Mouse (Mus musculus) left cerebral cortex, postnatal 36 days (tissue): ENCODE data around the gene Gsdma. TPM values are rescaled to one million over a fixed set of nuclear protein-coding genes. Genes with fewer than 3 reads are reported as not detected.
A peak's percentile ranks its signal among the peaks of the same experiment; 100 is the strongest.
"Not testable (repeated sequence)": the region's sequence is repeated elsewhere in the genome, so short reads cannot be mapped to it uniquely, and the experiment has no call there.

ENCODE experiments used
- DNase-seq, 2 experiments: peaks; one replicate each; pipeline ENCODE4 v3.0.0; 2021 to 2022; ENCODE audit warnings: low spot score in 2 of 2, mixed read lengths in 1 of 2
- intact Hi-C: fragments of 180-260 bp; cut with DNase I; formaldehyde crosslinking; loops from one replicate; pipeline ENCODE4 v1.15.1; 2025
- total RNA-seq, 2 experiments: library from RNA; stranded (reverse); gene quantifications; 2 replicates each; pipeline ENCODE4 v1.2.3; 2021

The Gsdma gene
- total RNA-seq, 2 experiments from 2014 or later, result not detected

DNA sequence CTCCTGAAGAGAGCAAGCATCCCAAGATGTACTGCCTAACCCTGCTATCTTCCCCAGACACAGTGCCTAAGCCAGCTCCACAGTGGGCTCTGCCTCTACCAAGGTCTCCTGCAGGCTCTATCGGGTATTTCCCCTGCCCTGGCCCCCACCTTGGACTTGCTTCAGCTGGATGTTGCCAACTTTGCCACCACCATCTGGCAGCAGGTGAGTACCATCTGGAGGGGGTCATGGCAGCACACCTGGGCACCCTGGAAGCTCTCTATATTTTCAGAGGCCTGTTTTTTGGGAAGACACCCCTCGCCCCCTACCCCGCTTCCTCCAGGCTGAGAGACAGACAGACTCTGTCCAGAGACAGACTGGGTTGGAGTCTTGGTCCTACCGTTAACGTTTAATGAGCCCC is 38.2 kb downstream of the Gsdma start:
- intact Hi-C loops, result loop anchor here (10.0 kb wide), 1 partner anchor 202 kb away; the partner anchor contains the start of gene Cdc6
- DNase-seq, result no peak

DNA sequence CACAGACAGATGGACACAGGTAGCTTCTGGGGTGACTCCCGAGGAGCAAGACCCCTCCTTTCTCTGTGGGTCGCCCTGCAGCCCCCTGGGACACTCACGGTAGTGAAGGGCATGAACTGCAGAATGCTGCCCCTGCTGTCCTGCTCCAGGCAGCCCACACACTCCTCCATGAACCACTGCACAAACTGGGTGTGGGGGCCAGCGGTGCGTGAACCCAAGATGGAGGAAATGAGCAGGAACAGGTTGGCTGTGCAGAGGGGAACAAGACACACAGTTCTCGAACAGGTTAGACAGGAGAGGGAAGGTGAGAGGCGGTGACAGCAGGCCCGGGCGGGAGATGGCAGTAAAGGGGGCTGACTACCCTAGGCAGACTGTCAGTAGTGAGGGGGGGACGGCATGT is 40.9 kb downstream of the Gsdma start:
- DNase-seq, result no peak
- intact Hi-C loops, result loop anchor here (10.0 kb wide), 1 partner anchor 200 kb away; the partner anchor contains the start of gene Cdc6

DNA sequence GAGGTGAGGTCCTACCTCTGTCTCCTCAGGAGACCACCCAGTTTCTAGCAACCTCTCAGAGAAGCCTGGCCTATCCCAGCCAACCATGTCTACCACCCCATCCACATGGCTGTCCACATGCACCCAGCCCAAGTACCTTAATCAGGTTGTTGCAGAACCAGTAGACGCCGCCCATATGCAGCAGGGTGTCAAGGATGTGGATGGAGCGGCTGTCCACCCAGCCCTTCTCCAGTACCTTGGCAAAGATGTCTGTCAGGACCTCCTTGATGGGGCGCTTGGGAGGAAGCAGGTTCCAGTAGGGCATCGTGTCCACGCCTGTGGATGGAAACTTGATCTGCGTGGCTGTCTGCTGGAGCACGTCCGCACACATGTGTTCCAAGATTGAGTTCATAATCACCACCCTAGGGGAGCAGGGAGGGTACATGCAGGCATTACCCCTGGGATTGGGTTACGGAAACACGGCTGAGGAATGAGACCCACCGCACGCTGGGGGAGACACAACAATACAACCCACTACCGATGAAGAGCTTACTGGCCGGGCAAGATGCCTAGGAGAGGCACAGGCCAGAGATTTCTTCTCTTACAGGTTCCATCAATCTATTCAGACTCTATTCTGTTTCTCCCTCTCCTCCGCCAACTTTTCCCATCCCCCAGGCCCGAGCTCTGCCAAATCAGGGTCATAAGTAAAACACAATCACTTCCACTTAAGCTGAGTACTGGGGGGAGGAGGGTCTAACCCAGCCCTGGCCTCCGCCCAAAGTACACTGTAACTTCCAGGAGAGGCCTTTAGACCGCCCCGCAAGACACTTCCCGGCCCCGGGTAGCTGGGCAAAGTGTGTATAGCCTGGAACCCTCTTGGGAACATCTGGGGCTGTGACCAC is 43.5 kb downstream of the Gsdma start:
- no peak for DNase-seq
- intact Hi-C loops, result loop anchor here (10.0 kb wide), 1 partner anchor 197 kb away; the partner anchor contains the start of gene Cdc6

DNA sequence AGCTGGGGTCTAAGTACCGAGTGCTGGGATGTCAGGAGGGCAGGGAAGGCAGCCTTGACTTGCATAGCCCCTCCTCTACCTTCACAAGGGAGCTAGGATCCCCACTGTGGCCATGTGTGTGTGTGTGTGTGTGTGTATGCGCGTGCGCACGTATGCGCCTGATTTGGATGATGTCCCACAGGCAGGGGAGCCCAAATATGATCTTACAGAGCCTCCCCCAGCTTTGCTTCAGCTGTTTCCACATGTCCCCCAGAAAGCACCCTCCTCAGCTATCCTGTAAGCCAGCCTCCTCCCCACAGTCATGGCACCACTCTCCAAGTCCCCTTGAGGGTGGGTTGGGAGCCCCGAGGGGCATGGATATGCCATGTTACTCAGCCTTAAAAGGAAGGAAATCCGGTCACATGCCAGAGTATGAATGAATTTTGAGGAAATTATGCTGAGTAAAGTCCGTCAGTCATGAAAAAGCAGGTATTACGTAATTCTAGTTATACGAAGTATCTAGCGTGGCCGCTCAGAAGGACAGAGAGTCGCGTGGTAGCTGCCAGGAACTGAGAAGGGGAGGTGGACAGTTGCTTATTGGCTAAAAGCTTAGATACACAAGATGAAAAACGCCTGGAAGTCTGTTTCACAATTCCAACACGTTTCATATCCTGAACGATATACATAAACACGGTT is 44.3 kb downstream of the Gsdma start:
- DNase-seq, result no peak
- intact Hi-C loops, result loop anchor here (10.0 kb wide), 1 partner anchor 196 kb away; the partner anchor contains the start of gene Cdc6

GRCm38 (mm10) chr11:98709001-98709741 is 45.0 kb downstream of the Gsdma start:
- peak in 1 of 2 experiments; percentile 39 for DNase-seq
- intact Hi-C loops, result loop anchor here (10.0 kb wide), 1 partner anchor 196 kb away; the partner anchor contains the start of gene Cdc6

GRCm38 (mm10) chr11:98710416-98711045 is 46.4 kb downstream of the Gsdma start:
- intact Hi-C loops, result no loop called here
- DNase-seq, result peak; percentile 64 to 67

GRCm38 (mm10) chr11:98711046-98711434 is 46.9 kb downstream of the Gsdma start:
- intact Hi-C loops, result no loop called here
- no peak for DNase-seq

DNA sequence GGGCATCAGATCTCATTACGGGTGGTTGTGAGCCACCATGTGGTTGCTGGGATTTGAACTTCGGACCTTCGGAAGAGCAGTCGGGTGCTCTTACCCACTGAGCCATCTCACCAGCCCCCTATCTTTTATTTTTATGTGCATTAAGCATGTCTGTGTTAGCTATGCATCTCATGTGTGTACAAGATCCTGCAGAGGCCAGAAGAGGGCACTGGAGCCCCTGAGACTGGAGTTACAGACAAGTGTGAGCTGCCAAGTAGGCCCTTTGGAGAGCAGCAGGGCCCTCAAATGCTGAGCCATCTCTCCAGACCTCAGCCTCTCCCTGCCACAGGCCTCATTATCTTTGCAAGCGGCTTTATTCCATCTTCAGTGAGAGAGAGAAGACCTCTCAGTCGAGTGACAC is 47.9 kb downstream of the Gsdma start:
- intact Hi-C loops, DNase-seq: not testable (repeated sequence)

DNA sequence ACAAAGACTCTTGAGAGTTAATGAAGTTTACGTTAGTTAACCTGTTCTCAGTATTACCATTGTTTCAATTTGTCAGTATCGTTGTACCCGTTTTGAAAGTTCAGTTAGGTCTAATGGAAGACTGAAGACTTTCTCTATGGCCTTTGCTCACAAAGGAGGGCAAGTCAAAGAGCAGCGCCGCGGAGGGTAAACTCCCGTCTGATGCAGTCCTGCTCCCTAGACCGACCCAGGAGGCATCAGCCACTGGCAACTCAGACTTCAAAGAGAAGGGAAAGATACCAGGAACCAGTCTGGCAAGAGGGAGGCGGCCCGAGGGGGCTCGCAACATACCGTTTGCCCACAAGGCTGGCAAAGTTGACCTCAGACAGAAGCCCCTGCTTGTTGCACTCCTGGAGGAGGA is 49.6 kb downstream of the Gsdma start:
- intact Hi-C loops, result no loop called here
- DNase-seq, result no peak

DNA sequence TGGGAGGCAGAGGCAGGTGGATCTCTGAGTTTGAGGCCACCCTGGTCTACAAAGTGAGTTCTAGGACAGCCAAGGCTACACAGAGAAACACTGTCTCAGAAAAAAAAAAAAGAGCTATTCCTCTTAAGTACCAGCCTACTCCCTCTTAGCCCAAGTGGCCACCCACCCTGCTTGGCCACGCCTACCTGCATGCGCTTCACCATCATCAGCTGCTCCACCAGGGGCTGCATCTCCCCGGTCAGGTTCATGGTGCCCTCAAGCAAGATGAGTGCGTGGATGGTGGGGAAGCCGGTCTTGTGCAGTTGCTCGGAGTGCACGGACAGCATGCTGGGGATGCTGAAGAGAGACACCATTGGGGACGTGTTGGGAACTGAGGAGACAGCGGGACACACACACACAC is 51.8 kb downstream of the Gsdma start:
- intact Hi-C loops, result loop anchor here (5.0 kb wide), 2 partner anchors 46 to 71 kb away; no protein-coding TSS in a partner anchor
- no peak for DNase-seq

- DNase-seq, result peak; percentile 88
- intact Hi-C loops, result loop anchor here (2.0 to 5.0 kb wide), 3 partner anchors 15 to 69 kb away; no protein-coding TSS in a partner anchor
Measured at GRCm38 (mm10) chr11:98717904-98718303, 53.8 kb downstream of the Gsdma start.

- intact Hi-C loops, result no loop called here
- DNase-seq, result no peak
Measured at GRCm38 (mm10) chr11:98720756-98721155, 56.6 kb downstream of the Gsdma start.

DNA sequence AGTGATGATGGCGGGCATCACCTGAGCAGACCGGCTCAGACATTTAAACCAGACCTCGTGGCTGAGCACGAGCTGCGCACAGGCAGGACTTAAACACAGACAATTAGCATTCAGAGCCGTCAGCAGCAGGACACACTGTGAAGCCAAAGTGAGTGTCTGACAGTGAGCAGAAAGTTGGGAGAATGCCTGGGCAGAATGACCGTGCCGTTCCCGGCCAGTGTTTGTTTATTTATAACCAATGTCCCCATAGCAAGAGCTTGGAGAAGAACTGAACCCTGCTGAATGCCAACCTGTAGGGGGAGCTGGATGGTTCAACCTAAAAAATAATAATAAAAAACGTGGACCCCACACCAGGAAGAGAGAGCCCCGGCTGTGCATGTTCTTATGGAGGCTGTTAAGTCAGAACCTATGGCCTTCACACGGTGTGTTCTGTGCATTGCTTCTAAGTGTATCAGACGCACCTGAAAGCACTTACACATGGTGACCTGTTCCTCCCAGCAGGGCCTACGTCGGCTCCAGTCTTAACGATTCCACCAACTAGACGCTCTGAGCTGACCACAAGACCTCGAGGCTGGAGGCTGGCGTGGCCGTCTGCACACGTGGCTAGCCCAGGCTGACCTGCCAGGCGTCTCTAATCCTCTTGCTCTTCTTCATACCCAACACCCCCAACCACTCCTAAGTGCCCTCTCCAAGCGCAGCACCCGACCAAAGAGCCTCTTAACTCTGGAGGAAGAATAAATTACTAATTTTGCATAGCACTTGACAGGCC is 57.5 kb downstream of the Gsdma start:
- intact Hi-C loops, result no loop called here

GRCm38 (mm10) chr11:98723098-98723497 is 58.9 kb downstream of the Gsdma start:
- intact Hi-C loops, result no loop called here
- DNase-seq, result no peak

More for the DNA sequence above, 57.5 kb downstream of the Gsdma start:
- peak; percentile 50 to 65 for DNase-seq

DNA sequence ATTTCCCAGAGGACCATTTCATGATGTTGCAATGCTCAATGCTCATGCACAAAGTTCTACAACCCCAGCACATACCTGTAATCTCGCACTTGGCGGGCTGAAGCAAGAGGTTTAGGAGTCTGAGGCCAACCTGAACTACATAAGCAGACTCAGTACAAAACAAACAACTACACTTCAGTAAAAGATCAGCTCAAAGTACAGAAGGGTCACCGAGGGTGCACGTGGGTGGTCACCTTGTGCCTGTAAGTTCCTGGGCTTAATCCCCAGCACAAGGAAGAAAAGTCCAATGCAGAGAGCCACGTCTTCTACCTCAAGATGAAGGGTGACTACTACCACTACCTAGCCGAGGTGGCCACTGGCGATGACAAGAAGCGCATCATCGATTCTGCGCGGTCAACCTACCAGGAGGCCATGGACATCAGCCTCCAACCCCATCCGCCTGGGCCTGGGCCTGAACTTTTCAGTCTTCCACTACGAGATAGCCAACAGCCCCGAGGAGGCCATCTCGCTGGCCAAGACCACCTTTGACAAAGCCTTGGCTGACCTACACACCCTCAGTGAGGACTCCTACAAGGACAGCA is 61.9 kb downstream of the Gsdma start:
- no peak for DNase-seq
- intact Hi-C loops, result no loop called here
